Mouse (Mus musculus) brain, embryonic 14.5 days (tissue): ENCODE data around the gene Trp53rkb.

ENCODE experiments used
- CTCF ChIP-seq: fragments of 200-500 bp; IDR thresholded peaks from 2 replicates; pipeline ENCODE4 v1.5.1; 2012; ENCODE audit warnings: inconsistent platforms, mild to moderate bottlenecking, moderate library complexity, borderline replicate concordance; ENCODE audit not compliant: insufficient read depth, insufficient read length; ENCODE audit errors: extremely low read depth
- POLR2A ChIP-seq: fragments of 200-500 bp; IDR thresholded peaks from 2 replicates; pipeline ENCODE4 v1.6.1; 2012; ENCODE audit warnings: mild to moderate bottlenecking, inconsistent platforms, borderline replicate concordance; ENCODE audit not compliant: poor library complexity, insufficient read depth, insufficient read length, severe bottlenecking; ENCODE audit errors: extremely low read depth

DNA sequence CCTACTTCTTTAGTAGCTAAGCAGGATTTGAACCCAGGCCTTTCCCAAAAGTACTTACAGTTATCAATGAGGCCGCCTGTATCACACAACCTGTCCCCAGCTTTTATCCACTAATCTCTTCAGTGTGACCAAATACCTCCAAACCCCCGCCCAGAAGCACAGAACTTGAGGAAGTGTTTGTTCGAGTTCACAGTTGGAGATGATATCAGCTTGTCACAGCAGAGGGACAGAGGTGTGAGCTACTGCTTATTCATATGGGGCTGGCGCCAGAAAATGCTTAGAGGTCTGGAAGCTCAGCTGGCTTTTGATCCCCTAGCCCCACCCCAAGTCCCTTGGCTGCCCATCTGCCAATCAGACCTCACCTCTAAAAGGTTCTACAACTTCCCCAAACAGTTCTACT is 38.1 kb upstream of the Trp53rkb start:
- TF ChIP-seq CTCF (no peak), POLR2A (no peak)
